Mouse (Mus musculus) olfactory bulb, adult 2 months (tissue): ENCODE measurements around the gene Rps24.

Experiments used
- CTCF ChIP-seq: fragments of 200-500 bp; IDR thresholded peaks from 2 replicates; pipeline ENCODE4 v1.5.1; 2012; ENCODE audit warnings: low read depth, mild to moderate bottlenecking, low read length, moderate library complexity; ENCODE audit not compliant: insufficient read depth
- POLR2A ChIP-seq: fragments of 200-500 bp; IDR thresholded peaks from 2 replicates; pipeline ENCODE4 v1.6.1; 2012; ENCODE audit warnings: mild to moderate bottlenecking, low read depth, low read length, moderate library complexity; ENCODE audit not compliant: insufficient read depth

GRCm38 (mm10) chr14:24499478-24499877 lies 12.6 kb downstream of the Rps24 start:
- no peak for TF ChIP-seq POLR2A
- TF ChIP-seq CTCF, result no peak
